Mouse (Mus musculus) bone marrow macrophage, adult 2 months (primary cell): ENCODE data around the gene Cbl.

Experiments used
- CTCF ChIP-seq: IDR thresholded peaks from 2 replicates; pipeline ENCODE4 v1.5.1; 2012; ENCODE audit warnings: low read depth, mild to moderate bottlenecking, low read length, moderate library complexity
- POLR2A ChIP-seq: IDR thresholded peaks from 2 replicates; pipeline ENCODE4 v1.6.1; 2012; ENCODE audit warnings: mild to moderate bottlenecking, low read depth, low read length, borderline replicate concordance

GRCm38 (mm10) chr9:44107557-44108179 lies 126.2 kb downstream of the Cbl start:
- TF ChIP-seq CTCF (0 out of 2 replicates have a peak, but pooled peaks have one; percentile 15), POLR2A (no peak)
